Mouse (Mus musculus): ENCODE results near the gene Ppl. TPM values are rescaled to one million over a fixed set of nuclear protein-coding genes. Genes with fewer than 3 reads are reported as not detected.

The Ppl gene
- polyA plus RNA-seq, 1 experiment from 2014 or later: 3.3 TPM

Other genes with a start within 250 kb of the Ppl start
- gene Mgrn1, start 246.2 kb downstream of the Ppl start, polyA plus RNA-seq (2016; fragmentation: Nextera tagmentation; extraction: Ambion mirVana): 91.9 and 93.4 TPM in 2 replicates
- gene Nudt16l1, start 193.7 kb downstream of the Ppl start, polyA plus RNA-seq (2016; fragmentation: Nextera tagmentation; extraction: Ambion mirVana): 171 and 177 TPM in 2 replicates
- gene Anks3, start 168.2 kb downstream of the Ppl start, polyA plus RNA-seq (2016; fragmentation: Nextera tagmentation; extraction: Ambion mirVana): 64.3 and 69.2 TPM in 2 replicates
- gene Sept12, start 134.6 kb downstream of the Ppl start, polyA plus RNA-seq (2016; fragmentation: Nextera tagmentation; extraction: Ambion mirVana): not detected in 2 replicates
- gene Smim22, start 125.1 kb downstream of the Ppl start, polyA plus RNA-seq (2016; fragmentation: Nextera tagmentation; extraction: Ambion mirVana): 3.6 and 3.9 TPM in 2 replicates
- 65.1 and 74.9 TPM in 2 replicates for gene Rogdi, start 118.9 kb downstream of the Ppl start, polyA plus RNA-seq (2016; fragmentation: Nextera tagmentation; extraction: Ambion mirVana)
- 169 and 172 TPM in 2 replicates for gene Glyr1, start 82.6 kb downstream of the Ppl start, polyA plus RNA-seq (2016; fragmentation: Nextera tagmentation; extraction: Ambion mirVana)
- gene Ubn1, start 82.4 kb downstream of the Ppl start, polyA plus RNA-seq (2016; fragmentation: Nextera tagmentation; extraction: Ambion mirVana): 26.9 and 27.0 TPM in 2 replicates
- 0.13 TPM in 1 of 2 replicates, not detected in the other for gene Sec14l5, start 14.7 kb upstream of the Ppl start, polyA plus RNA-seq (2016; fragmentation: Nextera tagmentation; extraction: Ambion mirVana)
- 14.6 and 17.1 TPM in 2 replicates for gene Nagpa, start 71.6 kb upstream of the Ppl start, polyA plus RNA-seq (2016; fragmentation: Nextera tagmentation; extraction: Ambion mirVana)
- 2.1 and 2.3 TPM in 2 replicates for gene AU021092, start 89.9 kb upstream of the Ppl start, polyA plus RNA-seq (2016; fragmentation: Nextera tagmentation; extraction: Ambion mirVana)
- 30.8 and 31.3 TPM in 2 replicates for gene Alg1, start 101.2 kb upstream of the Ppl start, polyA plus RNA-seq (2016; fragmentation: Nextera tagmentation; extraction: Ambion mirVana)
- 14.7 and 15.3 TPM in 2 replicates for gene Eef2kmt, start 123.6 kb upstream of the Ppl start, polyA plus RNA-seq (2016; fragmentation: Nextera tagmentation; extraction: Ambion mirVana)

Measured in embryonic facial prominence, embryonic 12.5 days (tissue).